ENCODE assay signal across 27 mouse cellular contexts in the genomic region with DNA sequence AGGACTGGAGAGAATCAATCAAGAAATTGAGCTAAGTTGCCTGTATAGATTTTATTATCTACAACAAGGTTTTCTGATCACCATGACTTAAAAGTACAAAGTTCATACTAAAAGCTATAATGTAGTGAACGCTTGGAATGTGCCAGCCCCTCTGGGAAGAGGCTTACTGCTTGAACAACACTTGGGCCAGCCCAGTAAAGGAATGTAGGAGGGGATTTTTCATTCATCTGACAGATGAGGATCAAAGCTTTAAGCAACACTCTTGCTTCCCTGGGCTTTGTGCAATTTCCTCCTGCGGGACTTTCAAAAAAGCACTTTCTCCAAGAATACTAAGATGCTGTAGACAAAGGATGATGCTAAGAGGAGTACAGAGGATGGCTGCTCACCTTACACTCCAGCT. TPM values are rescaled to one million over a fixed set of nuclear protein-coding genes. Genes with fewer than 3 reads are reported as not detected.
DNase-seq lines count a peak whose midpoint lies in the region; ATAC-seq and TF ChIP-seq lines count a peak whose summit lies in the region.
"Had no signal": no experiment of that assay in that cellular context is flagged by ENCODE, and none has a peak within 500 bp of the region (broad histone marks: within the 10 kb centered on the region; RNA-seq: fewer than 3 reads in every experiment).

No protein-coding gene starts in this region.

- no peaks in the 10 kb centered on the region for H3K9me3 ChIP-seq in limb, embryonic 14.5 days (ENCODE audit: control insufficient read depth, low read length)
- H3K9me3 ChIP-seq in limb, embryonic 10.5 days (replicated peaks), result no peaks in the 10 kb centered on the region
- H3K9me3 ChIP-seq: forebrain, embryonic 15.5 days; hindbrain, embryonic 10.5 days; hindbrain, embryonic 15.5 days; liver, embryonic 15.5 days had no signal

- H3K27me3 ChIP-seq in limb, embryonic 14.5 days (ENCODE audit: control insufficient read depth, insufficient read depth, low read length), result no peaks in the 10 kb centered on the region
- no peaks in the 10 kb centered on the region for H3K27me3 ChIP-seq in limb, embryonic 10.5 days (ENCODE audit: low read depth, poor library complexity, severe bottlenecking)
- H3K27me3 ChIP-seq: forebrain, embryonic 15.5 days; hindbrain, embryonic 15.5 days; liver, embryonic 15.5 days had no signal

- H3K27ac ChIP-seq in limb, embryonic 14.5 days (replicated peaks; ENCODE audit: low read depth, low read length), result no peak overlapping the region
- H3K27ac ChIP-seq in limb, embryonic 10.5 days, result no peak overlapping the region
- H3K27ac ChIP-seq: forebrain, embryonic 15.5 days; gastrocnemius, adult 2 months; heart, adult 2 months; hindbrain, embryonic 10.5 days; hindbrain, embryonic 15.5 days; liver, embryonic 15.5 days had no signal

- no peak for ATAC-seq in limb, embryonic 14.5 days (ENCODE audit: low FRiP score, low read depth)
- ATAC-seq: forebrain, embryonic 15.5 days; inflammation-experienced regulatory T-cells, adult 6 months; midbrain, embryonic 16.5 days had no signal

- 27% methylated on average over 2 of the region's 2 CpGs for WGBS in limb, embryonic 14.5 days
- WGBS in limb, embryonic 10.5 days, result 38% methylated on average over 2 of the region's 2 CpGs

- H3K4me1 ChIP-seq in limb, embryonic 14.5 days (ENCODE audit: control insufficient read depth, insufficient read depth, low read length), result no peaks in the 10 kb centered on the region
- H3K4me1 ChIP-seq in limb, embryonic 10.5 days, result no peaks in the 10 kb centered on the region
- H3K4me1 ChIP-seq: forebrain, embryonic 15.5 days; hindbrain, embryonic 10.5 days; hindbrain, embryonic 15.5 days; liver, embryonic 15.5 days had no signal

- DNase-seq in embryo, embryonic 10 days (ENCODE audit: low spot score), result peak; percentile 35
- no peak for DNase-seq in embryo, embryonic 9.5 days (ENCODE audit: extremely low spot score)
- DNase-seq in limb, embryonic 14.5 days (ENCODE audit: low spot score), result peak; percentile 41
- no peak for DNase-seq in limb, embryonic 10.5 days (ENCODE audit: low spot score)
- peak; percentile 75 for DNase-seq in ZHBTc4 (ENCODE audit: low read depth, low spot score)
- DNase-seq in mesoderm, embryonic 11.5 days (ENCODE audit: low read depth, low spot score), result peak; percentile 53
- DNase-seq in cerebellum, postnatal 4 days (ENCODE audit: low spot score in 2 of 2), result no peak
- DNase-seq: adrenal gland, postnatal 25 days; cerebellum, adult 11-12 months; cerebellum, adult 9-11 months; gastrocnemius, adult 2 months; gastrocnemius, postnatal 36 days; heart, adult 2 months; heart, postnatal 14 days; kidney, adult 2 months; layer of hippocampus, postnatal 36 days; right cerebral cortex, postnatal 25 days; spleen, adult 18-20 months; thymus, postnatal 14 days had no signal

- H3K36me3 ChIP-seq in limb, embryonic 14.5 days (ENCODE audit: control insufficient read depth, insufficient read depth, low read length), result no peaks in the 10 kb centered on the region
- H3K36me3 ChIP-seq in limb, embryonic 10.5 days, result no peaks in the 10 kb centered on the region
- H3K36me3 ChIP-seq: forebrain, embryonic 15.5 days; G1E; hindbrain, embryonic 10.5 days; hindbrain, embryonic 15.5 days; liver, embryonic 15.5 days had no signal

- TF ChIP-seq POLR2A in limb, embryonic 14.5 days (IDR thresholded peaks at IDR 0.05; ENCODE audit: borderline replicate concordance, extremely low read depth, insufficient read depth, insufficient read length), result no peak

- no peak overlapping the region for H3K4me2 ChIP-seq in limb, embryonic 14.5 days (replicated peaks; ENCODE audit: low read depth, low read length, severe bottlenecking)
- H3K4me2 ChIP-seq: forebrain, embryonic 15.5 days; hindbrain, embryonic 15.5 days; liver, embryonic 15.5 days; midbrain, embryonic 11.5 days had no signal

- H3K9ac ChIP-seq in limb, embryonic 14.5 days (ENCODE audit: low read depth, low read length, severe bottlenecking), result no peak overlapping the region
- H3K9ac ChIP-seq: forebrain, embryonic 15.5 days; hindbrain, embryonic 15.5 days; liver, embryonic 15.5 days had no signal

- no peak overlapping the region for H3K4me3 ChIP-seq in limb, embryonic 14.5 days (replicated peaks; ENCODE audit: low read length)
- H3K4me3 ChIP-seq in limb, embryonic 10.5 days, result no peak overlapping the region
- H3K4me3 ChIP-seq: forebrain, embryonic 15.5 days; gastrocnemius, adult 2 months; heart, adult 2 months; hindbrain, embryonic 10.5 days; hindbrain, embryonic 15.5 days; liver, embryonic 15.5 days had no signal

RNA-seq across cellular contexts. Expression of gene Kctd3, which starts 48.3 kb away (rescaled TPM):
- polyA plus RNA-seq in limb, embryonic 14.5 days (2012; rRNA removed), result 61.8 and 79.0 TPM in 2 replicates
- polyA plus RNA-seq in limb, embryonic 14.5 days (2014; fragmentation: Nextera tagmentation; extraction: Ambion mirVana), result 35.4 and 38.3 TPM in 2 replicates
- 28.5 and 32.6 TPM in 2 replicates for polyA plus RNA-seq in limb, embryonic 10.5 days (2016; fragmentation: Nextera tagmentation; extraction: Ambion mirVana)

Comparison
In these comparisons a context has a peak if more than half of its experiments do, and no peak if none do; other contexts are left out.
1. DNase-seq: peak in embryo, embryonic 10 days (single experiment), limb, embryonic 14.5 days (single experiment), ZHBTc4 (single experiment) and mesoderm, embryonic 11.5 days (single experiment); none in embryo, embryonic 9.5 days (single experiment), limb, embryonic 10.5 days (single experiment) and cerebellum, postnatal 4 days (0 of 2).